Mouse (Mus musculus): ENCODE measurements around the gene Tada3. TPM values are rescaled to one million over a fixed set of nuclear protein-coding genes. Genes with fewer than 3 reads are reported as not detected.

Gene Tada3
- polyA plus RNA-seq, 1 experiment: 31.6 TPM

DNA sequence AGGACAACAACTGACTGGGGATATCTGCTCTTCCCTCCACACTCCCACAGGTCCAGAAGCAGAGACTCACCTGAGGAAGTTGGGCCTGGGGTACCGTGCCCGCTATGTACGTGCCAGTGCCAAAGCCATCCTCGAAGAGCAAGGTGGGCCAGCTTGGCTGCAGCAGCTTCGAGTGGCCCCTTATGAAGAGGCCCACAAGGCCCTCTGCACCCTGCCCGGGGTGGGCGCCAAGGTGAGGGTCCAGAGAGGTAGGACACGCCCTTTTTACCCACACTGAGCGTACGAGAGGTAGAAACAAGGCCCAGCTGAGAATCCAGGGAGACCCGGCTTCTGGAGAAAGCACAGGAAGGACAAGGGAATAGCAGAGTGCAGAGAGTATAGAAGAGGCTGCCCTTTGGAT is 46.0 kb downstream of the Tada3 start:
- no peaks in the 10 kb centered on the region for H3K36me3 ChIP-seq (ENCODE audit: control insufficient read depth, insufficient read depth, low read length)
- TF ChIP-seq POLR2A (IDR thresholded peaks at IDR 0.05; ENCODE audit: control insufficient read depth, extremely low read depth, insufficient read depth, low read length, poor library complexity) (no peak), CTCF (IDR thresholded peaks at IDR 0.05; ENCODE audit: borderline replicate concordance, control insufficient read depth, extremely low read depth, insufficient read depth, low read length, poor library complexity) (no peak)
- no peak for DNase-seq
- WGBS: 98% methylated on average over 11 of the region's 11 CpGs
- no peak overlapping the region for H3K27ac ChIP-seq (ENCODE audit: control insufficient read depth, insufficient read depth, low read length)
- no peaks in the 10 kb centered on the region for H3K27me3 ChIP-seq (ENCODE audit: control insufficient read depth, insufficient read depth, low read length)
- H3K4me1 ChIP-seq (replicated peaks; ENCODE audit: control insufficient read depth, insufficient read depth, low read length): peaks cover 3% of the 10 kb centered on the region
- H3K4me3 ChIP-seq (ENCODE audit: control insufficient read depth, insufficient read depth, low read length): no peak overlapping the region

DNA sequence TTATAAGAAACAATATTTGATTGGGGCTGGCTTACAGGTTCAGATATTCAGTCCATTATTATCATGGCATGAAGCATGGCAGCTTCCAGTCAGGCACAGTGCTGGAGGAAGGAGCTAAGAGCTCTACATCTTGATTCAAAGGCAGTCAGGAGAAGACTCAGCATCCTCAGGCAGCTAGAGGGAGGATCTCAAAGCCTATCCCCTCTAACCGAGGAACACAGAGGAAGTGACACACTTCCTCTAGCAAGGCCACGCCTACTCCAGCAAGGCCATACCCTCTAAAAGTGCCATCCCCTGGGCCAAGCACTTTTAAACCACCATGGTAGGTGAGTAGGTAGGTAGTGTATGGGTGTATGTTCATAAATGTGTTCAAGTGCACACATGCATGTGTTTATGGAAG is 47.1 kb downstream of the Tada3 start:
- DNase-seq: peak; percentile 31
- TF ChIP-seq POLR2A (IDR thresholded peaks at IDR 0.05; ENCODE audit: control insufficient read depth, extremely low read depth, insufficient read depth, low read length, poor library complexity) (no peak), CTCF (IDR thresholded peaks at IDR 0.05; ENCODE audit: borderline replicate concordance, control insufficient read depth, extremely low read depth, insufficient read depth, low read length, poor library complexity) (no peak)
- WGBS: 7% methylated on average over 2 of the region's 2 CpGs
- H3K4me3 ChIP-seq (ENCODE audit: control insufficient read depth, insufficient read depth, low read length): no peak overlapping the region
- peaks cover 9% of the 10 kb centered on the region for H3K4me1 ChIP-seq (replicated peaks; ENCODE audit: control insufficient read depth, insufficient read depth, low read length)
- H3K27ac ChIP-seq (ENCODE audit: control insufficient read depth, insufficient read depth, low read length): peak overlapping the region; percentile 9; the same call in 1 of the 2 replicates
- H3K36me3 ChIP-seq (ENCODE audit: control insufficient read depth, insufficient read depth, low read length): no peaks in the 10 kb centered on the region
- H3K27me3 ChIP-seq (ENCODE audit: control insufficient read depth, insufficient read depth, low read length): no peaks in the 10 kb centered on the region

DNA sequence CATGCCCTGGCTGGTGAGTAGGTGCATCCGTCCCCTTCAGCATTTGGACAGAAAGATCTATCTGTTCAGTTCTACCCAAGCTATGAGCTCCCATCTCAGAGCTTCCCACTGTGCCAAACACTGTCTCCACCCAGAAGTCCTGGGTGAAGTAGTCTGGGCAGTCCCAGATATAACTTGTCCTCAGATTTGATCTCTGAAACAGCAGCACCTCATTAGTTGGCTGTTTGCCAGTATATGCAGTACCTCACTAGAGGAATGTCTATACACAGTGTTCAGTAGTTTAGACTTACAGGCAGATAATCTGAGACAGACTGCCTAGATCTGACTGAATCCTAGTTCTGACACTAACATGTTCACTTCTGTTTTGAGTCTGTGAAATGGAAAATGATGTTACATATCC is 48.3 kb downstream of the Tada3 start:
- WGBS: 89% methylated on average over 1 of the region's 1 CpGs

DNA sequence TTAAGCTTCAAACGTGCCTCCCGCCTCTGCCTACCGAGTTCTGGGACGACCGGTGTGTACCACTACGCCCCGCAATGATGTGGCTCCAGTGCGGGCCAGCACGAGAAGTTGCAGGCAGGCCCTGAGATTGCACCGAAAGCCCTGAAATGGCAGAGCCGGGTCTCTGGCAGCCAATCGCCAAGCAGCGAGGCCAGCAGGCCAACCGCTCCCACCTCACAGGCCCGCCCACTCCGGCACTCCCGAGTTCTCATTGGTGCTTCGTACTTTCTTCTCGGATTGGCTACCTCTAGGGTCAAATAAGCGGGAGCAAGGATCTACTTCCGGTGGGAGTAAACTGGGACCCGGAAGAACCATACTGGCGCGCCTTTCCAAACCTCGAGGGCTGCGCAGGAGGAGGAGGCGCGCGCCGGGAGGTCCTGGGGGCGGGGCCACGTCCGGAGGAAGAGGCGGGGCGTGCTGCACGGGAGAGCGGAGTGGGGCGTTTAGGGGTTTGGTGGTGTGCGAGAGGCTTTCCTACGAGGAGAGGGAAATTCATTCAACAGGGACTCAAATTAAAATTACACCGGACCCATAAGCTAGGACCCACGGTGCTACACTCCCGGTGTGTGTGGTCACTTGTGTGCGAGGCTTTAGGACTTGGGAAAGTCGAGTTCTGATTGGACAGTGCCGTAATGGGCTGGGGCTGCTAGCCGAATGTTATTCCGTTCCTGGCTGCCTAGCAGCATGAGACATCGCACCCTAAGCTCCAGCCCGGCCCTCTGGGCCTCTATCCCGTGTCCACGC is 51.0 kb downstream of the Tada3 start, which contains the start of gene Ogg1:
TSS of gene Ogg1 (plus strand) at position 440 of the 783 bp plus-strand sequence.
- peaks cover 28% of the 10 kb centered on the region for H3K36me3 ChIP-seq (ENCODE audit: control insufficient read depth, insufficient read depth, low read length)
- peak within 1 kb of the TSS; percentile 64 for H3K4me3 ChIP-seq (ENCODE audit: control insufficient read depth, insufficient read depth, low read length)
- WGBS: under 1% methylated on average over 52 of the region's 52 CpGs
- no peaks in the 10 kb centered on the region for H3K27me3 ChIP-seq (ENCODE audit: control insufficient read depth, insufficient read depth, low read length)
- DNase-seq: peak; percentile 98
- peak; percentile 55 for TF ChIP-seq POLR2A (IDR thresholded peaks at IDR 0.05; ENCODE audit: control insufficient read depth, extremely low read depth, insufficient read depth, low read length, poor library complexity)
- peak; percentile 46; the same call in 1 of the 2 replicates for TF ChIP-seq CTCF (IDR thresholded peaks at IDR 0.05; ENCODE audit: borderline replicate concordance, control insufficient read depth, extremely low read depth, insufficient read depth, low read length, poor library complexity)
- H3K4me1 ChIP-seq (replicated peaks; ENCODE audit: control insufficient read depth, insufficient read depth, low read length): peaks cover 9% of the 10 kb centered on the region
- H3K27ac ChIP-seq (ENCODE audit: control insufficient read depth, insufficient read depth, low read length): peak within 1 kb of the TSS; percentile 60

More for the DNA sequence above, 48.3 kb downstream of the Tada3 start:
- TF ChIP-seq POLR2A (IDR thresholded peaks at IDR 0.05; ENCODE audit: control insufficient read depth, extremely low read depth, insufficient read depth, low read length, poor library complexity): no peak
- TF ChIP-seq CTCF (IDR thresholded peaks at IDR 0.05; ENCODE audit: borderline replicate concordance, control insufficient read depth, extremely low read depth, insufficient read depth, low read length, poor library complexity): no peak
- H3K27ac ChIP-seq (ENCODE audit: control insufficient read depth, insufficient read depth, low read length): no peak overlapping the region
- DNase-seq: no peak
- peaks cover 1% of the 10 kb centered on the region for H3K36me3 ChIP-seq (ENCODE audit: control insufficient read depth, insufficient read depth, low read length)
- H3K4me3 ChIP-seq (ENCODE audit: control insufficient read depth, insufficient read depth, low read length): no peak overlapping the region
- H3K27me3 ChIP-seq (ENCODE audit: control insufficient read depth, insufficient read depth, low read length): no peaks in the 10 kb centered on the region
- H3K4me1 ChIP-seq (replicated peaks; ENCODE audit: control insufficient read depth, insufficient read depth, low read length): peaks cover 9% of the 10 kb centered on the region

Other genes with a start within 250 kb of the Tada3 start
- gene Lhfpl4, start 182.5 kb downstream of the Tada3 start, polyA plus RNA-seq (2012; rRNA removed): 0.08 and 0.10 TPM in 2 replicates
- 80.0 and 82.9 TPM in 2 replicates for gene Mtmr14, start 140.0 kb downstream of the Tada3 start, polyA plus RNA-seq (2012; rRNA removed)
- 0.65 and 1.5 TPM in 2 replicates for gene Cpne9, start 95.6 kb downstream of the Tada3 start, polyA plus RNA-seq (2012; rRNA removed)
- 65.7 and 66.2 TPM in 2 replicates for gene Brpf1, start 70.7 kb downstream of the Tada3 start, polyA plus RNA-seq (2012; rRNA removed)
- gene Ogg1, start 50.9 kb downstream of the Tada3 start, polyA plus RNA-seq (2012; rRNA removed): 23.1 and 23.4 TPM in 2 replicates
- 12.6 and 18.3 TPM in 2 replicates for gene Camk1, start 33.9 kb downstream of the Tada3 start, polyA plus RNA-seq (2012; rRNA removed)
- gene Arpc4, start 232 bp upstream of the Tada3 start, polyA plus RNA-seq (2012; rRNA removed): 118 and 120 TPM in 2 replicates
- gene Ttll3, start 11.4 kb upstream of the Tada3 start, polyA plus RNA-seq (2012; rRNA removed): 38.4 and 43.1 TPM in 2 replicates
- 81.6 and 94.5 TPM in 2 replicates for gene Rpusd3, start 41.5 kb upstream of the Tada3 start, polyA plus RNA-seq (2012; rRNA removed)
- gene Cidec, start 57.9 kb upstream of the Tada3 start, polyA plus RNA-seq (2012; rRNA removed): 103 and 116 TPM in 2 replicates
- gene Jagn1, start 64.7 kb upstream of the Tada3 start, polyA plus RNA-seq (2012; rRNA removed): 69.6 and 75.5 TPM in 2 replicates
- 22.8 and 32.5 TPM in 2 replicates for gene Il17re, start 80.6 kb upstream of the Tada3 start, polyA plus RNA-seq (2012; rRNA removed)
- gene Il17rc, start 93.5 kb upstream of the Tada3 start, polyA plus RNA-seq (2012; rRNA removed): 14.3 and 15.4 TPM in 2 replicates
- 15.2 and 16.1 TPM in 2 replicates for gene Creld1, start 105.4 kb upstream of the Tada3 start, polyA plus RNA-seq (2012; rRNA removed)
- gene Prrt3, start 124.0 kb upstream of the Tada3 start, polyA plus RNA-seq (2012; rRNA removed): 0.16 and 0.28 TPM in 2 replicates
- gene Emc3, start 153.8 kb upstream of the Tada3 start, polyA plus RNA-seq (2012; rRNA removed): 54.5 and 59.7 TPM in 2 replicates
- gene Fancd2, start 153.8 kb upstream of the Tada3 start, polyA plus RNA-seq (2012; rRNA removed): 13.3 and 17.4 TPM in 2 replicates
- gene Fancd2os, start 222.8 kb upstream of the Tada3 start, polyA plus RNA-seq (2012; rRNA removed): not detected in 2 replicates
- gene Brk1, start 226.9 kb upstream of the Tada3 start, polyA plus RNA-seq (2012; rRNA removed): 197 and 243 TPM in 2 replicates
- gene Vhl, start 246.1 kb upstream of the Tada3 start, polyA plus RNA-seq (2012; rRNA removed): 33.5 and 37.9 TPM in 2 replicates